Mouse (Mus musculus): Measurements from ENCODE around the gene Pigq.

- TF ChIP-seq POLR2A (IDR thresholded peaks at IDR 0.05; ENCODE audit: borderline replicate concordance, control insufficient read depth, low read depth, low read length) (peak; percentile 85), CTCF (IDR thresholded peaks at IDR 0.05; ENCODE audit: control insufficient read depth, insufficient read depth, low read length) (no peak)
Observed at GRCm38 (mm10) chr17:25961566-25961965, 16.8 kb upstream of the Pigq start.
